Mouse (Mus musculus): ENCODE data around the gene Mrpl23. TPM values are rescaled to one million over a fixed set of nuclear protein-coding genes. Genes with fewer than 3 reads are reported as not detected.

The Mrpl23 gene
- polyA plus RNA-seq, 1 experiment, result 11.0 TPM

- 49% methylated on average over 11 of the region's 11 CpGs for WGBS
- no peak for TF ChIP-seq CTCF (conservative IDR thresholded peaks at IDR 0.05; ENCODE audit: insufficient read depth, insufficient read length, low read depth, low read length)
- TF ChIP-seq POLR2A (IDR thresholded peaks at IDR 0.05; ENCODE audit: low read depth, low read length), result no peak
- Histone ChIP-seq H3K4me3 (ENCODE audit: insufficient read depth, low read depth, low read length) (no peak overlapping the region), H3K36me3 (ENCODE audit: control insufficient read depth, insufficient read depth, low read length) (no peaks in the 10 kb centered on the region), H3K4me1 (ENCODE audit: control insufficient read depth, insufficient read depth, low read length) (no peaks in the 10 kb centered on the region), H3K27ac (ENCODE audit: insufficient read depth, low read depth, low read length) (no peak overlapping the region), H3K27me3 (replicated peaks; ENCODE audit: control insufficient read depth, insufficient read depth, low read length) (no peaks in the 10 kb centered on the region)
- DNase-seq, result peak; percentile 5
These were observed 32.6 kb downstream of the Mrpl23 start for GRCm38 (mm10) chr7:142564955-142565643.

DNA sequence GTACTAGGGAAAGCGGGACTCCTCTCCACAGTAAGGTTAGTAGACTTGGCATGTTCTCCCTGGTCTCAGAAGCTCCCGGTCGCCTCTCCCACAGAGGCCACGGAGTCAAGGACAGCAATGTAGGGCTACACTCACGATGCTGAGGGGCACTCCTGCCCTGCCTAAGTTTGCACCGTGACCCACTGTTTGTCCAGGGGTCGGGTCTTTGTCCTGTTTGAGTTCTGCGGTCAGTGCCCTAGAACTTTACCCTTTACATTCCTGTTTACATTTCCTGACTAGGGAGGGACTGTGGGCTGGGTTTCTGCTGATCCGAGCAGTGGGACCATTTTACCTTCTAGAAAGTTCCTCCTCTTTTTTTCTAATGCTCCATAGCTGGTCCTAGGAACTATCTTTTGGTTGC lies 34.0 kb downstream of the Mrpl23 start:
- Histone ChIP-seq H3K4me1 (ENCODE audit: control insufficient read depth, insufficient read depth, low read length) (no peaks in the 10 kb centered on the region), H3K27ac (ENCODE audit: insufficient read depth, low read depth, low read length) (no peak overlapping the region), H3K27me3 (replicated peaks; ENCODE audit: control insufficient read depth, insufficient read depth, low read length) (no peaks in the 10 kb centered on the region), H3K36me3 (ENCODE audit: control insufficient read depth, insufficient read depth, low read length) (no peaks in the 10 kb centered on the region), H3K4me3 (ENCODE audit: insufficient read depth, low read depth, low read length) (no peak overlapping the region)
- TF ChIP-seq POLR2A (IDR thresholded peaks at IDR 0.05; ENCODE audit: low read depth, low read length) (no peak), CTCF (conservative IDR thresholded peaks at IDR 0.05; ENCODE audit: insufficient read depth, insufficient read length, low read depth, low read length) (no peak)
- DNase-seq, result no peak
- WGBS, result 80% methylated on average over 9 of the region's 9 CpGs

DNA sequence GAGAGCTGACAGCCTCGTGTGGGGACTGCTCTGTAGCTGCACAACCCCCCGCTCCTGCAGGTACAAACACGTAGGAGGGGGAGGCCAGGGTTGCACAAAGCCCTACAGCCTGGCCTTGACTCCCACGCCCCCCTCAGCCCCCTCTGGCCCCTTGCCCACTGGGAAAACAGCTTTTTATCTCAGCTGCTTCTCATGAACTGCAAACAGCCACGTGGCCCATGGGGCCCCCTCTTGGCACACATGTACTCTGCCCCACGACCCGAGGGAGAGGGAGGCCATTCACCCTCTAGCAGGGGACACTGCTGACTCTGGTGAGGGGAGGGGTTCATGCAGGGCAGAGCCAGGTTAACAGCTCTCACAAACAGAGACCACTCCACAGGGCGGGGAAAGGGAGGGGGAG lies 36.5 kb downstream of the Mrpl23 start:
- no peak for DNase-seq
- H3K4me3 ChIP-seq (ENCODE audit: insufficient read depth, low read depth, low read length), result no peak overlapping the region
- 55% methylated on average over 8 of the region's 8 CpGs for WGBS
- no peaks in the 10 kb centered on the region for H3K27me3 ChIP-seq (replicated peaks; ENCODE audit: control insufficient read depth, insufficient read depth, low read length)
- H3K27ac ChIP-seq (ENCODE audit: insufficient read depth, low read depth, low read length), result no peak overlapping the region
- TF ChIP-seq POLR2A (IDR thresholded peaks at IDR 0.05; ENCODE audit: low read depth, low read length) (no peak), CTCF (conservative IDR thresholded peaks at IDR 0.05; ENCODE audit: insufficient read depth, insufficient read length, low read depth, low read length) (no peak)
- no peaks in the 10 kb centered on the region for H3K36me3 ChIP-seq (ENCODE audit: control insufficient read depth, insufficient read depth, low read length)
- H3K4me1 ChIP-seq (ENCODE audit: control insufficient read depth, insufficient read depth, low read length), result no peaks in the 10 kb centered on the region

GRCm38 (mm10) chr7:142570565-142570964 lies 38.1 kb downstream of the Mrpl23 start:
- whole genome bisulfite sequencing, result 64% methylated on average over 9 of the region's 9 CpGs
- no peak for DNase-seq
- no peaks in the 10 kb centered on the region for H3K27me3 ChIP-seq (replicated peaks; ENCODE audit: control insufficient read depth, insufficient read depth, low read length)
- H3K27ac ChIP-seq (ENCODE audit: insufficient read depth, low read depth, low read length), result no peak overlapping the region
- TF ChIP-seq CTCF (conservative IDR thresholded peaks at IDR 0.05; ENCODE audit: insufficient read depth, insufficient read length, low read depth, low read length), result no peak
- no peak for TF ChIP-seq POLR2A (IDR thresholded peaks at IDR 0.05; ENCODE audit: low read depth, low read length)
- H3K36me3 ChIP-seq (ENCODE audit: control insufficient read depth, insufficient read depth, low read length), result no peaks in the 10 kb centered on the region
- no peak overlapping the region for H3K4me3 ChIP-seq (ENCODE audit: insufficient read depth, low read depth, low read length)
- H3K4me1 ChIP-seq (ENCODE audit: control insufficient read depth, insufficient read depth, low read length), result no peaks in the 10 kb centered on the region

GRCm38 (mm10) chr7:142571458-142572220 lies 39.2 kb downstream of the Mrpl23 start:
- TF ChIP-seq POLR2A (IDR thresholded peaks at IDR 0.05; ENCODE audit: low read depth, low read length) (no peak), CTCF (conservative IDR thresholded peaks at IDR 0.05; ENCODE audit: insufficient read depth, insufficient read length, low read depth, low read length) (no peak)
- no peaks in the 10 kb centered on the region for H3K36me3 ChIP-seq (ENCODE audit: control insufficient read depth, insufficient read depth, low read length)
- no peaks in the 10 kb centered on the region for H3K4me1 ChIP-seq (ENCODE audit: control insufficient read depth, insufficient read depth, low read length)
- no peak overlapping the region for H3K4me3 ChIP-seq (ENCODE audit: insufficient read depth, low read depth, low read length)
- WGBS, result 77% methylated on average over 16 of the region's 16 CpGs
- H3K27me3 ChIP-seq (replicated peaks; ENCODE audit: control insufficient read depth, insufficient read depth, low read length), result no peaks in the 10 kb centered on the region
- peak; percentile 7 for DNase-seq
- H3K27ac ChIP-seq (ENCODE audit: insufficient read depth, low read depth, low read length), result no peak overlapping the region

DNA sequence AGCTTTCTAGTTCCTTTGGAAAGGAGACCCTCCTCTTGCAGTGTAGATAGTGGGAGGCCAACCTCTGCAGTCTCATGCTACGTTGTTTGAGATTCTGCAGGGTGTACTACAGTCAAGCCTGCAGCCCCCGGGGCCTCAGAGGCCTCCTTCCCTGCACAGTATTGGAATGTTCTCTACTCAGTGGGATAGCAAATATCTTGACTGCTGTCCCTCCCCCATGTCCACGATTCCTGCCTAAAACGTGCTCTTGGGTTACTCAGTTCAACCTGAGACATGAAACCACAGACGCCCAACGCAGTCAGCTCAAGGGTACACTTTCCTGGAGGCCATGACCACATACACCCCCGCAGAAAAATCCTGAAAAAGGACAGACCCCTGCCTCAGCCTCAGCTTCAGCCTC lies 39.9 kb downstream of the Mrpl23 start:
- WGBS, result 50% methylated on average over 7 of the region's 7 CpGs
- no peaks in the 10 kb centered on the region for H3K4me1 ChIP-seq (ENCODE audit: control insufficient read depth, insufficient read depth, low read length)

DNA sequence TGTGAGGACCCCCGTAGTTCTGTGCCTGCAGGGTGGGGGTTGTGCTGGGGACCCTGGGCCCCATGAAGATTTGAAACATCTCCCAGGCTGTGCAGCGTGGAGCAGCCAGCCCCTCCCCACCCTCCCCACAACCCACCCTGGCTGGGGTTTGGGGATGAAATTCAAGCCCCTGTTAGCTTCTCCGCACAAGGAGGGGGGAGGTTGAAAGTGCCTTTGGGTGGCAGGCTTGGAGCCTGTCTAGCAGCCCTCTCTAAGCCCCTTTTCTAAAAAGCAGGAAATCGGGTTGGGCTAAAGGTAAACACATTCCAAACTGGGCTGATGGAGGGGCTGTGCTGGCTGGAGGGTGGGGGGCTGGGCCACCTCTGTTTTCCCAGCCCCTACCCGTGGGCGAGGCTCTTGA lies 40.5 kb downstream of the Mrpl23 start:
- H3K36me3 ChIP-seq (ENCODE audit: control insufficient read depth, insufficient read depth, low read length), result no peaks in the 10 kb centered on the region
- WGBS, result 66% methylated on average over 6 of the region's 6 CpGs
- no peaks in the 10 kb centered on the region for H3K27me3 ChIP-seq (replicated peaks; ENCODE audit: control insufficient read depth, insufficient read depth, low read length)
- DNase-seq, result no peak
- no peak overlapping the region for H3K27ac ChIP-seq (ENCODE audit: insufficient read depth, low read depth, low read length)
- no peaks in the 10 kb centered on the region for H3K4me1 ChIP-seq (ENCODE audit: control insufficient read depth, insufficient read depth, low read length)
- no peak overlapping the region for H3K4me3 ChIP-seq (ENCODE audit: insufficient read depth, low read depth, low read length)
- TF ChIP-seq POLR2A (IDR thresholded peaks at IDR 0.05; ENCODE audit: low read depth, low read length) (no peak), CTCF (conservative IDR thresholded peaks at IDR 0.05; ENCODE audit: insufficient read depth, insufficient read length, low read depth, low read length) (no peak)

More for the DNA sequence above, 39.9 kb downstream of the Mrpl23 start:
- no peak overlapping the region for H3K4me3 ChIP-seq (ENCODE audit: insufficient read depth, low read depth, low read length)
- no peak overlapping the region for H3K27ac ChIP-seq (ENCODE audit: insufficient read depth, low read depth, low read length)
- H3K27me3 ChIP-seq (replicated peaks; ENCODE audit: control insufficient read depth, insufficient read depth, low read length), result no peaks in the 10 kb centered on the region
- no peaks in the 10 kb centered on the region for H3K36me3 ChIP-seq (ENCODE audit: control insufficient read depth, insufficient read depth, low read length)
- TF ChIP-seq CTCF (conservative IDR thresholded peaks at IDR 0.05; ENCODE audit: insufficient read depth, insufficient read length, low read depth, low read length), result no peak
- TF ChIP-seq POLR2A (IDR thresholded peaks at IDR 0.05; ENCODE audit: low read depth, low read length), result no peak
- no peak for DNase-seq

Measured in kidney, adult 2 months (tissue).